Mouse (Mus musculus): ENCODE data around the gene Flot1. TPM values are rescaled to one million over a fixed set of nuclear protein-coding genes. Genes with fewer than 3 reads are reported as not detected.

Gene Flot1
- polyA plus RNA-seq, 1 experiment from 2014 or later = 41.0 TPM

DNA sequence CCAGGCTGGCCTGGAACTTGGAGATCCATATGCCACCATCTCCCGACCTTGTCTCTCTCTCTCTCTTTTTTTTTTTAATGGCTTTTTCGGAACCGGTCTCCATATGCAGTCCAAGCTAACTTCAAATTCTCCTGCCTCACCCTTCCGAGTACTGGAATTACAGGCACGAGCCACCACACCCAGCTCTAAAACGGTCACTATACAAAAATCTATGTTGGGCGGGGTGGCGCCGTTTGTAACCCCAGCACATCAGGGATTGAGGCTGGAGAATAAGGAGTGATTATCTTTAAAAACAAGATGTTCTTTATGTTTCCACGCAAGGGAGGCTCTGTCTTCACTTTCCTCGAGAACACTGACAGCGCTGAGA is 37.8 kb downstream of the Flot1 start:
- ATAC-seq (ENCODE audit: low FRiP score, low TSS enrichment) (0 out of 2 replicates have a peak, but pooled peaks have one; percentile 3), DNase-seq (ENCODE audit: low spot score) (no peak)
- Histone ChIP-seq H3K9ac (ENCODE audit: low read length) (peak overlapping the region; percentile 71), H3K36me3 (ENCODE audit: control insufficient read depth, insufficient read depth, low read length) (peaks cover 3% of the 10 kb centered on the region), H3K9me3 (ENCODE audit: control insufficient read depth, low read length) (no peaks in the 10 kb centered on the region), H3K4me3 (ENCODE audit: low read depth, low read length) (peak overlapping the region; percentile 76), H3K4me1 (replicated peaks; ENCODE audit: control insufficient read depth, insufficient read depth) (no peaks in the 10 kb centered on the region), H3K27me3 (ENCODE audit: control insufficient read depth, insufficient read depth, low read length) (no peaks in the 10 kb centered on the region), H3K4me2 (replicated peaks; ENCODE audit: low read depth) (peak overlapping the region; percentile 66), H3K27ac (replicated peaks) (peak overlapping the region; percentile 85)
- WGBS = 4% methylated on average over 12 of the region's 12 CpGs
- TF ChIP-seq EP300 (optimal IDR thresholded peaks at IDR 0.05) (no peak), CTCF (IDR thresholded peaks at IDR 0.05; ENCODE audit: low read depth) (no peak)

DNA sequence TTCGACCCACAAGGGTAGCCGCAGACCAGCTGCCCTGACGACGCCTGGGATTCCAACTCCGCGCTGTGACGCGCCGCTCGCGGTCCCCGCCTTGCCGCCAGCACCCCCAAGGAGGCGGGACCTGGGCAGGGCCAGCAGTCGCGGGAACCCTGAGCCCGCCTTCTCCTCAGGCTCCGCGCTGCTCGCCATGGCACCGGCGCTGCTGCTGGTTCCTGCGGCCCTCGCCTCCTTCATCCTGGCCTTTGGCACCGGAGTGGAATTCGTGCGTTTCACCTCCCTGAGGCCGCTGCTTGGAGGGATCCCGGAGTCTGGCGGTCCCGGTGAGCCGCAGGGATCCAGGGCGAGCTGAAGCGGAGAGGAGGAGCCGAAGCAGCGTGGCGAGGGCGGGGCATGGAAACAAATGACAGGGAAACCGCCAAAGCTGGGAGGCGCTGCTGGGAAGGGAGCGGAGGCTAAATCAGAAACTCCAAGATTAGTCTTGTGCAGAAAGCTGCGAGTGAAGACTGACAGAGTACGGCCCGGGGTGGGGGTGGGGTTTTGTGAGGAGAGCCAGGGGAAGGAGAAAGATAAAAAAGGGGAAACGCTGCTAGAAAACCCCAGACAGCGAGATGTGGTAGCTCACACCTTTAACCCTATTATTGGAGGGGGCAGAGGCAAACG is 38.3 kb downstream of the Flot1 start, which contains the start of gene Nrm:
Gene Nrm, plus strand, starts transcription at position 121 of the 660 bp plus-strand sequence.
- under 1% methylated on average over 40 of the region's 47 CpGs for WGBS

DNA sequence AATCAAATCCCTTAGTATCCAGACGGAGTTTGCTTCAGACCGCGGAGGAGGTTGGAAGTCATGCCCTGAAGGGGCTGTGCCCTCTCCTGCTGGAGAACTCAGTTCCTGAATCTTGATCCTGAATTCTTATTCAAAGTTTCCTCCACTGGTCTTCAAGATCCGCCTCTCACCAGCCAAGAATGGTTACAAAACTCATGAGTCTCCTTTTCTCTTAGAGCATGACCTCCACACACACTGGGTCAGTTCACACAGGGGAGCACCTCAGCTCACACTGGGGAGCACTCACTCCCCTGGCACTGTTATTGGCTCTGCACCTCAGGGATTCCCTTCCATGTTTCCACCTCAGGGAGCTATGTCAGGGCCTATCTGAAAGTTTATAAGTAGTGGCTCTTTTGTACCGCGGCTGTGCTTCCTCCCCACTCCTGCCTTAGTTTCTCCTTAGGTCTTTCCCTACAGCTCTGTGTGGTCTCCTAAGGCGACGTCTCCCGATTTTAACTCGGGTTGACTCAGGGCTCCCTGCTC is 41.9 kb downstream of the Flot1 start:
- H3K4me1 ChIP-seq (replicated peaks; ENCODE audit: control insufficient read depth, insufficient read depth) = no peaks in the 10 kb centered on the region; the same call in 1 of the 2 replicates
- ATAC-seq (ENCODE audit: low FRiP score, low TSS enrichment) = no peak

More for the DNA sequence above, 38.3 kb downstream of the Flot1 start, which contains the start of gene Nrm:
- Histone ChIP-seq H3K4me1 (replicated peaks; ENCODE audit: control insufficient read depth, insufficient read depth) (no peaks in the 10 kb centered on the region), H3K27me3 (ENCODE audit: control insufficient read depth, insufficient read depth, low read length) (no peaks in the 10 kb centered on the region), H3K4me2 (replicated peaks; ENCODE audit: low read depth) (peak within 1 kb of the TSS; percentile 66), H3K4me3 (ENCODE audit: low read depth, low read length) (peak within 1 kb of the TSS; percentile 76), H3K27ac (replicated peaks) (peak within 1 kb of the TSS; percentile 85), H3K9ac (ENCODE audit: low read length) (peak within 1 kb of the TSS; percentile 71), H3K9me3 (ENCODE audit: control insufficient read depth, low read length) (no peaks in the 10 kb centered on the region), H3K36me3 (ENCODE audit: control insufficient read depth, insufficient read depth, low read length) (peaks cover 3% of the 10 kb centered on the region)
- TF ChIP-seq EP300 (optimal IDR thresholded peaks at IDR 0.05) (no peak), CTCF (IDR thresholded peaks at IDR 0.05; ENCODE audit: low read depth) (peak; percentile 73)
- ATAC-seq (ENCODE audit: low FRiP score, low TSS enrichment) (peak; percentile 92), DNase-seq (ENCODE audit: low spot score) (peak; percentile 92)

DNA sequence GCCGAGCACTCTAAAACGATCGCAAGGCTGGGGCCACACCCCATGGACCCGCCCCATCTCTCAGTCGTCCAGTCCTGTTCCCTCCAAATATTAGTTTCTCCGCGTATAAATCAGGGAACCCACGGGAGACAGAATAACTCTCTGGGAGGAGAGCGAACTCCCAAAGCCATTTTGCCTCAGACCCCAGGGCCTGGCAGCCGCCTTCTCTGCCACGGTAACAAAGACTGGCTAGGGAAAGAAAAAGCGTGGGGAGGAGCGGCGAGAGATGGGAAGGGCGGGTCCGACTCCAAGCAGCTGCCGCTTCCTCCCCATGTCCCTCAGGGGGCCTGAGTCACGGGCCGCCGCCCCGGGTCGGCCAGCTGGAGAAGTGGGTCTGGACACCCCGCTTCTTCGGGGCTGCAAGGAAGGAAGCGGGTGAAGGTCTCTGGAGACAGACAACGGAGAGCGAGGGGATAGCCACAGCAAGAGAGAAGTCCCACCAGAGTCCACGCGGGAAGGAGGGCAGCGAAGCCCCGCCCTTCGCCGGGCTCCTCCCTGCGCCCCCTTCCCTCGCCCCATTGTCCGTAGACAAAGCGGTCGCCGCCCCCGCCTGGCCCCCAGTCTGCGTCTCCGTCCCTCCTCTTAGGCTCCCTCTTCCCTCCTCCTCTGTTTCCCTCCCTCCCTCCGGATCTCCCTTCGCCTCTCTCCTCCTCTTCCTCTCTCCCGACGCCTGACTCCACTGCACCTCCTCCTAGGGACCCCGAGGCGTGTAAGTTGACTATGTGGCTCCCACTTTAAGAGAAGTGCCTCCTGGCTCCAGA is 42.7 kb downstream of the Flot1 start, which contains the start of gene Ppp1r18:
Gene Ppp1r18, plus strand, starts transcription at position 113 of the 800 bp plus-strand sequence.
- peak within 1 kb of the TSS; percentile 77 for H3K9ac ChIP-seq (ENCODE audit: low read length)
- peak within 1 kb of the TSS; percentile 85 for H3K4me2 ChIP-seq (replicated peaks; ENCODE audit: low read depth)
- WGBS = 2% methylated on average over 44 of the region's 48 CpGs
- peak within 1 kb of the TSS; percentile 94 for H3K27ac ChIP-seq (replicated peaks)
- TF ChIP-seq CTCF (IDR thresholded peaks at IDR 0.05; ENCODE audit: low read depth) = 0 out of 2 replicates have a peak, but pooled peaks have one; percentile 6
- peak; percentile 62 for TF ChIP-seq EP300 (optimal IDR thresholded peaks at IDR 0.05)
- peak; percentile 51; the same call in 1 of the 2 replicates for ATAC-seq (ENCODE audit: low FRiP score, low TSS enrichment)
- no peaks in the 10 kb centered on the region for H3K27me3 ChIP-seq (ENCODE audit: control insufficient read depth, insufficient read depth, low read length)
- peaks cover 3% of the 10 kb centered on the region; the same call in 1 of the 2 replicates for H3K4me1 ChIP-seq (replicated peaks; ENCODE audit: control insufficient read depth, insufficient read depth)
- peak; percentile 68 for DNase-seq (ENCODE audit: low spot score)
- H3K36me3 ChIP-seq (ENCODE audit: control insufficient read depth, insufficient read depth, low read length) = no peaks in the 10 kb centered on the region
- no peaks in the 10 kb centered on the region for H3K9me3 ChIP-seq (ENCODE audit: control insufficient read depth, low read length)
- peak within 1 kb of the TSS; percentile 60 for H3K4me3 ChIP-seq (ENCODE audit: low read depth, low read length)

More for the DNA sequence above, 41.9 kb downstream of the Flot1 start:
- TF ChIP-seq CTCF (IDR thresholded peaks at IDR 0.05; ENCODE audit: low read depth) (no peak), EP300 (optimal IDR thresholded peaks at IDR 0.05) (no peak)
- H3K4me2 ChIP-seq (replicated peaks; ENCODE audit: low read depth) = peak overlapping the region; percentile 85
- H3K9me3 ChIP-seq (ENCODE audit: control insufficient read depth, low read length) = no peaks in the 10 kb centered on the region
- peak overlapping the region; percentile 77; the same call in 1 of the 2 replicates for H3K9ac ChIP-seq (ENCODE audit: low read length)
- no peaks in the 10 kb centered on the region for H3K27me3 ChIP-seq (ENCODE audit: control insufficient read depth, insufficient read depth, low read length)
- WGBS = 27% methylated on average over 10 of the region's 10 CpGs
- DNase-seq (ENCODE audit: low spot score) = no peak
- H3K4me3 ChIP-seq (ENCODE audit: low read depth, low read length) = peak overlapping the region; percentile 60
- H3K27ac ChIP-seq (replicated peaks) = peak overlapping the region; percentile 94
- no peaks in the 10 kb centered on the region for H3K36me3 ChIP-seq (ENCODE audit: control insufficient read depth, insufficient read depth, low read length)

DNA sequence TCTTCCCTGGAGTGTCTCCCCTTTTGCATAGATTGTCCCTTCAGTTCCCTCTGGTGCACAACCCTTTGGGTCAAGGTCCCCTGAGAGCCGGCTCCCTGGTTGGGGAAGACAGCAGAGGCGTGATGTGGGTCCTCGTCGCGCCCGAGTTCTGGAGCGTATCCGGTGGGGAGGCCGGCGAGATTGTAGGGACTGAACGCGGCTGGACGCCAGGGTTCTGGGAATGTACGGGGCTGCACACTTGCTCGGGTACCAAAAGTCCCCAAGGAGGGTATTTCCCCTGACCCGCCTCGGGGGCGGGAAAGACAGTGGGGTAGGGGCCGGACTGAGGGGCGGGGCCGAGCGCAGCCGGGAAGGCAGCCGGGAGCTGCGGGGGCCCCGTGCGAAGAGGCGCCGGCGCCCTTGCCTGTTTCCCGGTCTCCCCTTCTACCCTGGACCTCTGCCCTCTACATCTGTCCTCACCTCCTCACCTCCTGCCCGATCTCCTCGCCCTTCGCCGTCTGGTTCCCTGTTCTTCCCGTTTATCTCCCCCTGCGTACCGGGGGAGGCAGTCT is 43.3 kb downstream of the Flot1 start:
- Histone ChIP-seq H3K27me3 (ENCODE audit: control insufficient read depth, insufficient read depth, low read length) (no peaks in the 10 kb centered on the region), H3K4me3 (ENCODE audit: low read depth, low read length) (peak overlapping the region; percentile 60), H3K36me3 (ENCODE audit: control insufficient read depth, insufficient read depth, low read length) (no peaks in the 10 kb centered on the region), H3K4me1 (replicated peaks; ENCODE audit: control insufficient read depth, insufficient read depth) (peaks cover 3% of the 10 kb centered on the region; the same call in 1 of the 2 replicates), H3K9me3 (ENCODE audit: control insufficient read depth, low read length) (no peaks in the 10 kb centered on the region), H3K9ac (ENCODE audit: low read length) (peak overlapping the region; percentile 77), H3K27ac (replicated peaks) (peak overlapping the region; percentile 94), H3K4me2 (replicated peaks; ENCODE audit: low read depth) (peak overlapping the region; percentile 85)
- DNase-seq (ENCODE audit: low spot score) (peak; percentile 53), ATAC-seq (ENCODE audit: low FRiP score, low TSS enrichment) (peak; percentile 35; the same call in 1 of the 2 replicates)
- TF ChIP-seq CTCF (IDR thresholded peaks at IDR 0.05; ENCODE audit: low read depth) (no peak), EP300 (optimal IDR thresholded peaks at IDR 0.05) (no peak)
- under 1% methylated on average over 38 of the region's 38 CpGs for WGBS

Measured in stomach, postnatal 0 days (tissue).